In the genomic region with DNA sequence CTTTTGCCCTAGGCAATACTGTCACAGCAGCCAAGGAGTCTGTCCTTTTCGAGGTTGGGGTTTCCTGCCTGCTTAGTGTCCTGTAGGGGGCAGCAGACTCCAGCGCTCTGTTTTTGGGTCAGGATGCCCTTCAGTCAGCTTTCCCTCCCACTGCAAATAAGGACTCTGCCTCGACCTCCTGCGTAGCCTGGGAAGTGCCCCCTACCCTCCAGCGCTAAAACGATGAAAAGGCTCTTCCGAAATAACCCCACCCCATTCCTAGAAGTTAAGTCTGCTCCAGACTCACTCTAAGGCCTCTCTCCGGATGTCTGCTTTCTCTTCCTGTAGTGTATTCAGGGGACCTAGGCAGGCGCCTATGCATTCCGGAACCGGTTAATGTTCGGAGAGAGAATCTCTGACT, we compare ENCODE assay signal across 8 mouse cellular contexts. TPM values are rescaled to one million over a fixed set of nuclear protein-coding genes. Genes with fewer than 3 reads are reported as not detected.
DNase-seq lines count a peak whose midpoint lies in the region; ATAC-seq and TF ChIP-seq lines count a peak whose summit lies in the region.

No protein-coding gene starts in this region.

- H3K27ac ChIP-seq in hindbrain, embryonic 13.5 days, result no peak overlapping the region
- peak overlapping the region; percentile 74 for H3K27ac ChIP-seq in left cerebral cortex, adult 2 months

- H3K4me3 ChIP-seq in hindbrain, embryonic 13.5 days, result peak overlapping the region; percentile 30
- H3K4me3 ChIP-seq in left cerebral cortex, adult 2 months, result peak overlapping the region; percentile 31

- CTCF ChIA-PET in Patski (lab: Charles Lee), result interaction anchor here (0.9 to 4.6 kb wide), 14 partner anchors 9 to 474 kb away, joined by 3 to 64 read pairs (median 4); no protein-coding TSS in a partner anchor

- peak overlapping the region; percentile 61 for H3K9ac ChIP-seq in hindbrain, embryonic 13.5 days

- no peaks in the 10 kb centered on the region for H3K9me3 ChIP-seq in hindbrain, embryonic 13.5 days

- POLR2A ChIA-PET in Patski (lab: Charles Lee), result interaction anchor here (0.8 to 2.0 kb wide), 3 partner anchors 16 to 70 kb away, joined by 4 to 8 read pairs (median 4); a partner anchor contains a TSS

- H3K4me1 ChIP-seq in hindbrain, embryonic 13.5 days (replicated peaks), result peaks cover 35% of the 10 kb centered on the region

- intact Hi-C loops in left cerebral cortex, adult 2 months (cut with DNase I), result loop anchor here (1.0 to 5.0 kb wide), 3 partner anchors 24 to 170 kb away; a partner anchor contains a TSS

- H3K36me3 ChIP-seq in hindbrain, embryonic 13.5 days, result no peaks in the 10 kb centered on the region

- no peak for TF ChIP-seq CTCF in Patski (IDR thresholded peaks at IDR 0.05)
- TF ChIP-seq CTCF in left cerebral cortex, adult 2 months (IDR thresholded peaks at IDR 0.05), result peak; percentile 96

- H3K27me3 ChIP-seq in Patski, result no peaks in the 10 kb centered on the region
- peaks cover 9% of the 10 kb centered on the region for H3K27me3 ChIP-seq in hindbrain, embryonic 13.5 days

- DNase-seq in Patski (ENCODE audit: low read depth, low spot score), result no peak
- peak; percentile 90 for DNase-seq in cerebellum, adult 9-10 months
- peak; percentile 58 to 66 for DNase-seq in frontal cortex, postnatal 25 days (ENCODE audit: low spot score in 2 of 2)
- DNase-seq in left cerebral cortex, adult 2 months (ENCODE audit: extremely low spot score in 1 of 2, low spot score in 2 of 2), result peak; percentile 36 to 72
- DNase-seq in lung, postnatal 4 days, result peak; percentile 77 to 88
- peak; percentile 62 for DNase-seq in retina, postnatal 7 days (ENCODE audit: low read depth, low spot score)
- DNase-seq in yolk sac, embryonic 10.5 days (ENCODE audit: low spot score), result peak; percentile 70

- peak overlapping the region; percentile 58 for H3K4me2 ChIP-seq in hindbrain, embryonic 13.5 days

- in situ Hi-C loops in Patski (cut with MboI; ENCODE audit: low pct_unique_long_range_greater_than_20kb), result loop anchor here (5.0 kb wide), 2 partner anchors 91 to 171 kb away; no protein-coding TSS in a partner anchor

- 1% methylated on average over 12 of the region's 12 CpGs for WGBS in hindbrain, embryonic 13.5 days

- peak; percentile 28 for ATAC-seq in Patski
- no peak for ATAC-seq in hindbrain, embryonic 13.5 days (ENCODE audit: low FRiP score)

RNA-seq across cellular contexts. Expression of a gene that starts 1.5 kb away (rescaled TPM):
- 0.81 TPM for polyA plus RNA-seq in Patski (2021)
- 10.3 and 10.9 TPM in 2 replicates for polyA plus RNA-seq in hindbrain, embryonic 13.5 days (2015; fragmentation: Nextera tagmentation; extraction: Ambion mirVana)
- 1 to 10 TPM; 2.0 to 3.0 TPM for total RNA-seq in left cerebral cortex, adult 2 months (2021)

RNA-seq across cellular contexts. Expression of a gene that starts 38.7 kb away (rescaled TPM):
- polyA plus RNA-seq in Patski (2021), result 3.9 TPM
- 1.9 and 2.9 TPM in 2 replicates for polyA plus RNA-seq in hindbrain, embryonic 13.5 days (2015; fragmentation: Nextera tagmentation; extraction: Ambion mirVana)
- 1 to 10 TPM; 2.0 to 2.8 TPM for total RNA-seq in left cerebral cortex, adult 2 months (2021)

RNA-seq across cellular contexts. Expression of a gene that starts 38.8 kb away (rescaled TPM):
- polyA plus RNA-seq in Patski (2021), result 54.7 TPM
- 24.4 and 26.5 TPM in 2 replicates for polyA plus RNA-seq in hindbrain, embryonic 13.5 days (2015; fragmentation: Nextera tagmentation; extraction: Ambion mirVana)
- total RNA-seq in left cerebral cortex, adult 2 months (2021), result 10 to 100 TPM; 49.9 to 52.2 TPM

RNA-seq across cellular contexts. Expression of a gene that starts 50.3 kb away (rescaled TPM):
- 22.4 TPM for polyA plus RNA-seq in Patski (2021)
- 38.5 and 39.1 TPM in 2 replicates for polyA plus RNA-seq in hindbrain, embryonic 13.5 days (2015; fragmentation: Nextera tagmentation; extraction: Ambion mirVana)
- 10 to 100 TPM; 15.1 to 17.8 TPM for total RNA-seq in left cerebral cortex, adult 2 months (2021)
